Mouse (Mus musculus): ENCODE results near the gene Kansl1.

GRCm38 (mm10) chr11:104383167-104383810 lies 85.4 kb downstream of the Kansl1 start:
- TF ChIP-seq CTCF (IDR thresholded peaks at IDR 0.05; ENCODE audit: insufficient read depth, low read depth, low read length) (no peak), POLR2A (IDR thresholded peaks at IDR 0.05; ENCODE audit: insufficient read depth, low read depth, low read length) (no peak)
